Mouse (Mus musculus) heart, embryonic 11.5 days (tissue): ENCODE results near the gene Gapdh. TPM values are rescaled to one million over a fixed set of nuclear protein-coding genes. Genes with fewer than 3 reads are reported as not detected.
A peak's percentile ranks its signal among the peaks of the same experiment; 100 is the strongest.
"Not testable (repeated sequence)": the region's sequence is repeated elsewhere in the genome, so short reads cannot be mapped to it uniquely, and the experiment has no call there.

ENCODE experiments used
- ATAC-seq: fragments of 200-750 bp; cut with Nextera tagmentation; replicated peaks from 2 replicates; pipeline ENCODE4 v1.8.0; 2017; ENCODE audit warnings: moderate library complexity; ENCODE audit not compliant: insufficient number of reproducible peaks, low FRiP score, low TSS enrichment
- H3K27ac ChIP-seq: fragments of 300-500 bp; sonication (generic); 2 replicates; pipeline ENCODE4 v1.5.1; 2014; ENCODE audit warnings: mild to moderate bottlenecking, low read depth, low read length
- H3K27me3 ChIP-seq: fragments of 300-500 bp; sonication (generic); 2 replicates; pipeline ENCODE4 v1.6.1; 2014; ENCODE audit warnings: mild to moderate bottlenecking, low read length, mixed read lengths; ENCODE audit not compliant: control insufficient read depth, insufficient read depth
- H3K36me3 ChIP-seq: fragments of 300-500 bp; sonication (generic); 2 replicates; pipeline ENCODE4 v1.6.1; 2014; ENCODE audit warnings: mild to moderate bottlenecking, low read length, moderate library complexity, mixed read lengths; ENCODE audit not compliant: control insufficient read depth, insufficient read depth
- H3K4me1 ChIP-seq: fragments of 300-500 bp; sonication (generic); 2 replicates; pipeline ENCODE4 v1.6.1; 2014; ENCODE audit warnings: low read length; ENCODE audit not compliant: control insufficient read depth, insufficient read depth
- H3K4me2 ChIP-seq: fragments of 300-500 bp; sonication (generic); 2 replicates; pipeline ENCODE4 v1.6.1; 2014; ENCODE audit warnings: mild to moderate bottlenecking, moderate library complexity
- H3K4me3 ChIP-seq: fragments of 300-500 bp; sonication (generic); 2 replicates; pipeline ENCODE4 v1.5.1; 2014; ENCODE audit warnings: low read depth, low read length
- H3K9ac ChIP-seq: fragments of 300-500 bp; sonication (generic); 2 replicates; pipeline ENCODE4 v1.6.1; 2014; ENCODE audit warnings: mild to moderate bottlenecking, low read depth, low read length, moderate library complexity
- H3K9me3 ChIP-seq: fragments of 300-500 bp; sonication (generic); replicated peaks from 2 replicates; pipeline ENCODE4 v1.6.1; 2016; ENCODE audit warnings: low read length; ENCODE audit not compliant: control insufficient read depth
- WGBS: fragments of 180-500 bp; shearing (Covaris S2); extraction: QIAGEN DNeasy Blood & Tissue Kit; methylation state at CpG from one replicate; pipeline ENCODE4 v1.1.7; 2014; ENCODE audit not compliant: insufficient replicate concordance; 5-methylcytosine and 5-hydroxymethylcytosine counted together
- polyA plus RNA-seq: library from polyadenylated mRNA; unstranded; fragments of >200 nt; fragmentation: Nextera tagmentation; extraction: Ambion mirVana; gene quantifications from 2 replicates; pipeline ENCODE4 v1.2.1, GENCODE M21; 2014

The Gapdh gene
- polyA plus RNA-seq, 1 experiment from 2014 or later = 4,472 TPM

GRCm38 (mm10) chr6:125164672-125165327 lies 1.5 kb downstream of the Gapdh start:
- Histone ChIP-seq H3K27me3 (no peaks in the 10 kb centered on the region), H3K9ac (peak overlapping the region; percentile 100), H3K4me3 (peak overlapping the region; percentile 95), H3K4me2 (peak overlapping the region; percentile 94), H3K36me3 (peaks cover 34% of the 10 kb centered on the region), H3K27ac (peak overlapping the region; percentile 98), H3K9me3 (no peaks in the 10 kb centered on the region), H3K4me1 (peaks cover 30% of the 10 kb centered on the region)
- 0% methylated on average over 38 of the region's 39 CpGs for WGBS
- ATAC-seq = peak; percentile 6

- ATAC-seq = no peak
- Histone ChIP-seq H3K4me2 (peak overlapping the region; percentile 94), H3K9ac (peak overlapping the region; percentile 100), H3K4me1 (peaks cover 30% of the 10 kb centered on the region), H3K27me3 (no peaks in the 10 kb centered on the region), H3K36me3 (peaks cover 26% of the 10 kb centered on the region), H3K4me3 (peak overlapping the region; percentile 95), H3K27ac (peak overlapping the region; percentile 98), H3K9me3 (no peaks in the 10 kb centered on the region)
- 5% methylated on average over 20 of the region's 20 CpGs for WGBS
These were observed 2.2 kb downstream of the Gapdh start for GRCm38 (mm10) chr6:125163801-125164657.

DNA sequence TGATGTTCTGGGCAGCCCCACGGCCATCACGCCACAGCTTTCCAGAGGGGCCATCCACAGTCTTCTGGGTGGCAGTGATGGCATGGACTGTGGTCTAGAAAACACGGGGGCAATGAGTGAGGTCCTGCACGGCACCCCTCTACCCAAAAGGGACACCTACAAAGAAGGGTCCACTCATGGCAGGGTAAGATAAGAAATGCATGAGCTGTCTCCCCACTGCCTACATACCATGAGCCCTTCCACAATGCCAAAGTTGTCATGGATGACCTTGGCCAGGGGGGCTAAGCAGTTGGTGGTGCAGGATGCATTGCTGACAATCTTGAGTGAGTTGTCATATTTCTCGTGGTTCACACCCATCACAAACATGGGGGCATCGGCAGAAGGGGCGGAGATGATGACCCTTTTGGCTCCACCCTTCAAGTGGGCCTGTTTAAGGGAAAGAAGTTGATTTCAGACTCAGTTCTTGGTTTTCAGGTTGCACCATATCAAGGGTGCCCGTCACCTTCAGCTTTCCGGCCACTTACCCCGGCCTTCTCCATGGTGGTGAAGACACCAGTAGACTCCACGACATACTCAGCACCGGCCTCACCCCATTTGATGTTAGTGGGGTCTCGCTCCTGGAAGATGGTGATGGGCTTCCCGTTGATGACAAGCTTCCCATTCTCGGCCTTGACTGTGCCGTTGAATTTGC lies 3.5 kb downstream of the Gapdh start:
- not testable (repeated sequence) for ATAC-seq, H3K9me3 ChIP-seq, H3K27me3 ChIP-seq
- Histone ChIP-seq H3K9ac (peak overlapping the region; percentile 100), H3K27ac (0 out of 2 replicates have a peak overlapping the region, but pooled peaks have one; percentile 10), H3K4me2 (peak overlapping the region; percentile 94), H3K36me3 (peaks cover 30% of the 10 kb centered on the region), H3K4me3 (peak overlapping the region; percentile 95), H3K4me1 (peaks cover 27% of the 10 kb centered on the region)
- WGBS = 57% methylated on average over 11 of the region's 16 CpGs

DNA sequence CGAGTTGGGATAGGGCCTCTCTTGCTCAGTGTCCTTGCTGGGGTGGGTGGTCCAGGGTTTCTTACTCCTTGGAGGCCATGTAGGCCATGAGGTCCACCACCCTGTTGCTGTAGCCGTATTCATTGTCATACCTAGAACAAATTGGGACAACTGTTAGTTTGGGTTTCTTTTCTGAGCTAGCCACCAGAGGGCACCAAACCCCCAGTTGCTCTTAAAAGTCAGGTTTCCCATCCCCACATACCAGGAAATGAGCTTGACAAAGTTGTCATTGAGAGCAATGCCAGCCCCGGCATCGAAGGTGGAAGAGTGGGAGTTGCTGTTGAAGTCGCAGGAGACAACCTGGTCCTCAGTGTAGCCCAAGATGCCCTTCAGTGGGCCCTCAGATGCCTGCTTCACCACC lies 4.3 kb downstream of the Gapdh start:
- Histone ChIP-seq H3K4me2 (peak overlapping the region; percentile 94; the same call in 1 of the 2 replicates), H3K36me3 (peaks cover 28% of the 10 kb centered on the region), H3K4me1 (peaks cover 19% of the 10 kb centered on the region), H3K27ac (peak overlapping the region; percentile 15)
- not testable (repeated sequence) for ATAC-seq, H3K9me3 ChIP-seq, H3K4me3 ChIP-seq, H3K9ac ChIP-seq, H3K27me3 ChIP-seq
- 4% methylated on average over 4 of the region's 5 CpGs for WGBS

- Histone ChIP-seq H3K9ac (peak overlapping the region; percentile 56), H3K9me3 (no peaks in the 10 kb centered on the region), H3K4me1 (peaks cover 17% of the 10 kb centered on the region), H3K27me3 (no peaks in the 10 kb centered on the region), H3K4me3 (no peak overlapping the region; the same call in 1 of the 2 replicates), H3K4me2 (peak overlapping the region; percentile 27), H3K36me3 (peaks cover 28% of the 10 kb centered on the region), H3K27ac (peak overlapping the region; percentile 72)
- ATAC-seq = no peak
- WGBS = 10% methylated on average over 22 of the region's 22 CpGs
These were observed 5.2 kb downstream of the Gapdh start for GRCm38 (mm10) chr6:125160854-125161760.

- Histone ChIP-seq H3K4me1 (peaks cover 17% of the 10 kb centered on the region), H3K36me3 (peaks cover 28% of the 10 kb centered on the region), H3K27me3 (no peaks in the 10 kb centered on the region), H3K9me3 (no peaks in the 10 kb centered on the region), H3K4me3 (no peak overlapping the region), H3K4me2 (no peak overlapping the region; the same call in 1 of the 2 replicates), H3K27ac (peak overlapping the region; percentile 72), H3K9ac (peak overlapping the region; percentile 56; the same call in 1 of the 2 replicates)
- WGBS = 48% methylated on average over 10 of the region's 10 CpGs
- ATAC-seq = no peak
These were observed 5.8 kb downstream of the Gapdh start for GRCm38 (mm10) chr6:125160558-125160853.

DNA sequence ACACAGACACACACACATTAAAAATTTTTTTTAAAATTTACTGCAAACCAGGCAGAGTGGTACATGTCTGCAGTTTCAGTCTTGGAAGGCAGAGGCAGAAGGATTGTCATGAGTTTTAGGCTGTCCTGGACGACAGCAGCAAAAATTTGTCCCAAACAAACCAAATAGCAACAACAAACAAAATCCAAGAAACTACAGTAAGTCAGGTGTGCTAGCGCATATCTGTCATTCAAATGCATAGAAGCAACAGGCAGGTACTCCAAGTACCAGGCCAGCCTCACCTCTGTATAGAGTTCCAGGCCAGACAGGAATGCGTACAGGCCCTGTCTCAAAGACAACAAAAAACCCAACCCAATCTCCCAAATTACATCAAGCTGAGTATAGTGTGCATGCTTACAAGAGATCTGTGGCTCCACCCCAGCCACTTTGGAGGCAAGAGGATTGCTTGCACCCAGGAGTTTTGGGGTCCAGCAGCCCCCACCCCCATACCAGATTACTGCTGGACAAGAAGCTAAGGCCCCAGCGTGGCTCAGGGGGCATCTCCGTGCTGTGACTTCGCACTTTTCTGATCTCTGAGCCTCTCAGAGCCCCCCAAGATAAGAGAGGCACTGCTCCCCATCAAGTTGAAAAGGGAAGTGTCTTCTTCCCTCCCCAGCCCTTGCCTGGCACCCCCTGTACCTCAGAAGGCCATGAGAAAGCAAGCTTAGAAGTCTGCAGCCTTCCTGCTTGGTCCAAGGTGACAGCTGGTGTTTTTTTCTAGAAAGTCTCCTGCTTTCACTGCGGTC lies 6.3 kb downstream of the Gapdh start:
- peak overlapping the region; percentile 72 for H3K27ac ChIP-seq
- H3K4me3 ChIP-seq = no peak overlapping the region
- WGBS = 82% methylated on average over 7 of the region's 7 CpGs
- H3K9me3 ChIP-seq = no peaks in the 10 kb centered on the region
- H3K4me2 ChIP-seq = no peak overlapping the region; the same call in 1 of the 2 replicates
- ATAC-seq = no peak
- H3K9ac ChIP-seq = peak overlapping the region; percentile 56; the same call in 1 of the 2 replicates
- H3K4me1 ChIP-seq = peaks cover 17% of the 10 kb centered on the region
- peaks cover 30% of the 10 kb centered on the region for H3K36me3 ChIP-seq
- H3K27me3 ChIP-seq = no peaks in the 10 kb centered on the region
